Mouse (Mus musculus) layer of hippocampus, postnatal 25 days (tissue): ENCODE data around the gene Prr18. TPM values are rescaled to one million over a fixed set of nuclear protein-coding genes. Genes with fewer than 3 reads are reported as not detected.

Source experiments
- DNase-seq, 2 experiments: peaks; one replicate each; pipeline ENCODE4 v3.0.0; 2022; ENCODE audit warnings: mixed read lengths in 2 of 2, low spot score in 1 of 2; ENCODE audit errors: extremely low spot score in 1 of 2
- total RNA-seq, 2 experiments: library from RNA; stranded (reverse); gene quantifications; 2 replicates each; pipeline ENCODE4 v1.2.3; 2021

Prr18 gene
- total RNA-seq, 2 experiments from 2014 or later, result 22.8 to 23.6 TPM

GRCm38 (mm10) chr17:8340407-8341359 lies 3.4 kb downstream of the Prr18 start:
- peak; percentile 40 to 69 for DNase-seq

- no peak for DNase-seq
These were observed 4.2 kb downstream of the Prr18 start for GRCm38 (mm10) chr17:8341360-8341963.

- no peak for DNase-seq
These were observed 5.4 kb downstream of the Prr18 start for GRCm38 (mm10) chr17:8342706-8343105.

- no peak for DNase-seq
These were observed 6.2 kb downstream of the Prr18 start for GRCm38 (mm10) chr17:8343416-8343815.

- DNase-seq, result no peak
These were observed 10.6 kb downstream of the Prr18 start for GRCm38 (mm10) chr17:8347765-8348285.

GRCm38 (mm10) chr17:8348941-8349340 lies 11.7 kb downstream of the Prr18 start:
- DNase-seq, result no peak

GRCm38 (mm10) chr17:8351088-8351487 lies 13.8 kb downstream of the Prr18 start:
- no peak for DNase-seq

GRCm38 (mm10) chr17:8355692-8356091 lies 18.4 kb downstream of the Prr18 start, which contains the start of gene T2:
TSS of gene T2 (plus strand) at chr17:8355992.
- DNase-seq, result no peak

GRCm38 (mm10) chr17:8357498-8357897 lies 20.2 kb downstream of the Prr18 start:
- no peak for DNase-seq

GRCm38 (mm10) chr17:8360876-8361275 lies 23.6 kb downstream of the Prr18 start:
- DNase-seq, result no peak

- no peak for DNase-seq
These were observed 24.2 kb downstream of the Prr18 start for GRCm38 (mm10) chr17:8361281-8362103.

GRCm38 (mm10) chr17:8367514-8368480 lies 30.5 kb downstream of the Prr18 start:
- no peak for DNase-seq

GRCm38 (mm10) chr17:8368570-8368969 lies 31.3 kb downstream of the Prr18 start:
- DNase-seq, result no peak

GRCm38 (mm10) chr17:8369171-8369570 lies 31.9 kb downstream of the Prr18 start:
- no peak for DNase-seq

- DNase-seq, result no peak
These were observed 33.5 kb downstream of the Prr18 start for GRCm38 (mm10) chr17:8370634-8371229.

GRCm38 (mm10) chr17:8371834-8372233 lies 34.6 kb downstream of the Prr18 start:
- DNase-seq, result peak; percentile 60 to 74

- peak; percentile 64 to 74 for DNase-seq
These were observed 35.2 kb downstream of the Prr18 start for GRCm38 (mm10) chr17:8372286-8373046.

- no peak for DNase-seq
These were observed 40.0 kb downstream of the Prr18 start for GRCm38 (mm10) chr17:8377298-8377697.
